Mouse (Mus musculus) liver, embryonic 14.5 days (tissue): ENCODE measurements at regions not wholly inside any gene's neighbourhood (a gene's known extent, or its start where the extent isn't known, plus 50 kb on each side); places are given as distances from the start of the nearest gene placed in this dataset.

Source experiments
- CTCF ChIP-seq: IDR thresholded peaks from 2 replicates; pipeline ENCODE4 v1.5.1; 2016; ENCODE audit warnings: antibody characterized with exemption, low read depth, control low read depth
- EP300 ChIP-seq: IDR thresholded peaks from 2 replicates; pipeline ENCODE4 v1.6.1; 2016; ENCODE audit warnings: antibody characterized with exemption, low read depth

- TF ChIP-seq CTCF (no peak), EP300 (no peak)
Observed at GRCm38 (mm10) chr1:144055476-144056213, 51.7 kb upstream of the Rgs2 start.
